Mouse (Mus musculus) MEL (cell line): Measurements from ENCODE around the gene Fubp3.

Source experiments
- CTCF ChIP-seq, 3 experiments: IDR thresholded peaks in 2 of 3; conservative IDR thresholded peaks in 1 of 3; 2 replicates each; pipeline ENCODE4 v1.5.1; 2011 to 2012; ENCODE audit warnings: low read length in 3 of 3, low read depth in 2 of 3, mild to moderate bottlenecking in 2 of 3, improper control_type of control experiment in 1 of 3, inconsistent platforms in 1 of 3, mixed read lengths in 1 of 3, moderate library complexity in 1 of 3; ENCODE audit not compliant: control insufficient read depth in 1 of 3, insufficient read depth in 1 of 3, poor library complexity in 1 of 3, severe bottlenecking in 1 of 3
- ELF1 ChIP-seq: IDR thresholded peaks from 2 replicates; pipeline ENCODE4 v1.6.1; 2014; ENCODE audit warnings: low read depth, mild to moderate bottlenecking, inconsistent platforms, low read length, improper control_type of control experiment, moderate library complexity
- EP300 ChIP-seq, 2 experiments: IDR thresholded peaks; 2 replicates each; pipeline ENCODE4 v1.6.1; 2011; ENCODE audit warnings: improper control_type of control experiment in 2 of 2, low read length in 2 of 2, low read depth in 1 of 2, mild to moderate bottlenecking in 1 of 2
- GABPA ChIP-seq: IDR thresholded peaks from 2 replicates; pipeline ENCODE4 v1.6.1; 2012; ENCODE audit warnings: low read depth, mild to moderate bottlenecking, inconsistent platforms, low read length, improper control_type of control experiment, moderate library complexity
- HCFC1 ChIP-seq: IDR thresholded peaks from 2 replicates; pipeline ENCODE4 v1.6.1; 2012; ENCODE audit warnings: low read depth, mild to moderate bottlenecking, inconsistent platforms, low read length, improper control_type of control experiment, moderate library complexity
- MAFK ChIP-seq: IDR thresholded peaks from 2 replicates; pipeline ENCODE4 v1.6.1; 2011; ENCODE audit warnings: low read depth, mild to moderate bottlenecking, low read length, improper control_type of control experiment, borderline replicate concordance
- MAX ChIP-seq: IDR thresholded peaks from 2 replicates; pipeline ENCODE4 v1.6.1; 2011; ENCODE audit warnings: low read length, improper control_type of control experiment
- MEF2A ChIP-seq: IDR thresholded peaks from 2 replicates; pipeline ENCODE4 v1.6.1; 2014; ENCODE audit warnings: low read depth, mild to moderate bottlenecking, inconsistent platforms, low read length, improper control_type of control experiment; ENCODE audit not compliant: poor library complexity, insufficient replicate concordance, severe bottlenecking; ENCODE audit errors: extremely low read depth
- MXI1 ChIP-seq: IDR thresholded peaks from 2 replicates; pipeline ENCODE4 v1.6.1; 2011; ENCODE audit warnings: mild to moderate bottlenecking, low read depth, low read length, improper control_type of control experiment
- POLR2A ChIP-seq, 2 experiments: IDR thresholded peaks; 2 replicates each; pipeline ENCODE4 v1.6.1; 2011 to 2012; ENCODE audit warnings: low read length in 2 of 2, mild to moderate bottlenecking in 2 of 2, control low read depth in 1 of 2, improper control_type of control experiment in 1 of 2, low read depth in 1 of 2, moderate library complexity in 1 of 2; ENCODE audit not compliant: control insufficient read depth in 1 of 2, insufficient read depth in 1 of 2, poor library complexity in 1 of 2
- TAL1 ChIP-seq: IDR thresholded peaks from 2 replicates; pipeline ENCODE4 v1.6.1; 2012; ENCODE audit warnings: mild to moderate bottlenecking, inconsistent platforms, low read length, moderate library complexity, mixed read lengths
- UBTF ChIP-seq: IDR thresholded peaks from 2 replicates; pipeline ENCODE4 v1.6.1; 2012; ENCODE audit warnings: low read depth, mild to moderate bottlenecking, inconsistent platforms, low read length, improper control_type of control experiment, moderate library complexity, borderline replicate concordance; ENCODE audit not compliant: insufficient read depth
- USF1 ChIP-seq: IDR thresholded peaks from 2 replicates; pipeline ENCODE4 v1.6.1; 2014; ENCODE audit warnings: low read depth, mild to moderate bottlenecking, inconsistent platforms, low read length, improper control_type of control experiment, moderate library complexity

GRCm38 (mm10) chr2:31524641-31525040 lies 47.8 kb upstream of the Fubp3 start:
- no peak for TF ChIP-seq POLR2A (IDR thresholded peaks at IDR 0.05; ENCODE audit: control insufficient read depth in 1 of 2, insufficient read depth in 1 of 2, low read depth in 1 of 2, low read length in 2 of 2, poor library complexity in 1 of 2)
- no peak for TF ChIP-seq MAFK
- TF ChIP-seq USF1 = no peak
- TF ChIP-seq MEF2A = no peak
- no peak for TF ChIP-seq UBTF
- TF ChIP-seq HCFC1 = no peak
- no peak for TF ChIP-seq CTCF (IDR thresholded peaks at IDR 0.05 in 2 of 3, conservative IDR thresholded peaks at IDR 0.05 in 1 of 3; ENCODE audit: control insufficient read depth in 1 of 3, insufficient read depth in 1 of 3, low read depth in 2 of 3, low read length in 3 of 3, poor library complexity in 1 of 3, severe bottlenecking in 1 of 3)
- TF ChIP-seq ELF1 = no peak
- TF ChIP-seq MAX = no peak
- no peak for TF ChIP-seq TAL1
- TF ChIP-seq GABPA = no peak
- no peak for TF ChIP-seq EP300 (IDR thresholded peaks at IDR 0.05; ENCODE audit: low read depth in 1 of 2, low read length in 2 of 2)
- TF ChIP-seq MXI1 = no peak
